Mouse (Mus musculus) kidney, embryonic 14.5 days (tissue): Measurements from ENCODE around the gene Sell. TPM values are rescaled to one million over a fixed set of nuclear protein-coding genes. Genes with fewer than 3 reads are reported as not detected.

Experiments
- ATAC-seq: fragments of 200-750 bp; cut with Nextera tagmentation; 2 replicates; pipeline ENCODE4 v1.8.0; 2017; ENCODE audit warnings: moderate number of reproducible peaks, mild to moderate bottlenecking, moderate TSS enrichment, moderate library complexity; ENCODE audit not compliant: low FRiP score, low TSS enrichment
- H3K27ac ChIP-seq: fragments of 300-500 bp; sonication (generic); 2 replicates; pipeline ENCODE4 v1.5.1; 2014; ENCODE audit warnings: low read depth, mild to moderate bottlenecking, low read length, moderate library complexity, mixed read lengths
- H3K27me3 ChIP-seq: fragments of 300-500 bp; sonication (generic); 2 replicates; pipeline ENCODE4 v1.6.1; 2014; ENCODE audit warnings: mild to moderate bottlenecking, low read length; ENCODE audit not compliant: control insufficient read depth, insufficient read depth
- H3K36me3 ChIP-seq: fragments of 300-500 bp; sonication (generic); 2 replicates; pipeline ENCODE4 v1.6.1; 2014; ENCODE audit warnings: low read length, mixed read lengths; ENCODE audit not compliant: control insufficient read depth, insufficient read depth
- H3K4me1 ChIP-seq: fragments of 300-500 bp; sonication (generic); 2 replicates; pipeline ENCODE4 v1.6.1; 2014; ENCODE audit warnings: low read length, mixed read lengths; ENCODE audit not compliant: control insufficient read depth, insufficient read depth
- H3K4me2 ChIP-seq: fragments of 300-500 bp; sonication (generic); replicated peaks from 2 replicates; pipeline ENCODE4 v1.6.1; 2014; ENCODE audit warnings: low read depth, mild to moderate bottlenecking, low read length
- H3K4me3 ChIP-seq: fragments of 300-500 bp; sonication (generic); 2 replicates; pipeline ENCODE4 v1.5.1; 2014; ENCODE audit warnings: mild to moderate bottlenecking, low read length
- H3K9ac ChIP-seq: fragments of 300-500 bp; sonication (generic); 2 replicates; pipeline ENCODE4 v1.6.1; 2014; ENCODE audit warnings: low read depth, mild to moderate bottlenecking, low read length, moderate library complexity
- H3K9me3 ChIP-seq: fragments of 300-500 bp; sonication (generic); 2 replicates; pipeline ENCODE4 v1.6.1; 2016; ENCODE audit warnings: low read length; ENCODE audit not compliant: control insufficient read depth
- WGBS: fragments of 180-500 bp; shearing (Covaris S2); extraction: QIAGEN DNeasy Blood & Tissue Kit; methylation state at CpG from one replicate; pipeline ENCODE4 v1.1.7; 2014; 5-methylcytosine and 5-hydroxymethylcytosine counted together
- polyA plus RNA-seq: library from polyadenylated mRNA; unstranded; fragments of >200 nt; fragmentation: Nextera tagmentation; extraction: Ambion mirVana; gene quantifications from 2 replicates; pipeline ENCODE4 v1.2.1, GENCODE M21; 2014

Gene Sell
- polyA plus RNA-seq, 1 experiment from 2014 or later: 0.45 TPM

DNA sequence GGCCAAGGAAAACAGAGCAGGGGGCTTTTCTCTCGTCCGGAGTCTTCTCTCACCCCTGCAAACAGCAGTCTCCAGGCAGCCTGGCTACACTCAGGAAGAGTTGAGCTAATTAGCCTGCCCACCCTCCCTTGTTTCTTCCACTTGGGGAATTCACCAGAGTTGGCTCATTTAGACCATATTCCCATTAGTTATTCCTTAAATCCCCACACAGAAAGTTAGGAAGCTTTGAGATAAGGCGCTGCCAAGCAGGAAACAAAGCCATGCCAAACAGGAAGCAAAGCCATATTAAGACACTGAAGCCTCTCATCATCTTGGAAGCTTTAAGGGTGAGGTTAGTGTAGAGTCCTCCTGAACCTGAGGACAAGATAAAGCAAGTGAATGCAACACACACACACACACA is 18.2 kb upstream of the Sell start:
- 49% methylated on average over 3 of the region's 3 CpGs for whole genome bisulfite sequencing
- ATAC-seq: no peak
- no peaks in the 10 kb centered on the region for H3K4me1 ChIP-seq

DNA sequence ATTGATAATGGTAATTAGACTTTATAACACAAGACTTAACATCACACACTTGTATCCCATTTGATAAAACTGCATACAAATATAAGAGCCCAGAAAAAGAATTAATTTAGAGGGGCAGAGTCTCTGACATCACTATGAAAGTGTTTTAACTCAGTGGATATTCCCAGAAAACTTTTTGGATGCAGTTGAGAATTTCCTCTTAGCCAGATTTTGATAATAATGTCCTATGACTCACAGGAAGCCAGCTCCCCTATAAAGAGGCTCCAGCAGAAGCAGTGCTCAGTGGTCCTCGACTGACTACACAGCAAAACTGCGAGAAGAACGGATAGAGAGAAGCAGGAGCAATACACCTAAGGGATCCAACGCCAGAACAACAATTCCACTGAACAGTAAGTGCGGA is 13.8 kb upstream of the Sell start, which contains the start of gene Sele:
Gene Sele (plus strand): TSS at position 301 of the 400 bp plus-strand sequence.
- no peaks in the 10 kb centered on the region for H3K36me3 ChIP-seq
- 67% methylated on average over 5 of the region's 5 CpGs for WGBS
- H3K4me2 ChIP-seq: no peak within 1 kb of the TSS
- no peak within 1 kb of the TSS for H3K27ac ChIP-seq
- ATAC-seq: no peak
- H3K27me3 ChIP-seq: no peaks in the 10 kb centered on the region
- H3K4me1 ChIP-seq: no peaks in the 10 kb centered on the region
- no peak within 1 kb of the TSS for H3K9ac ChIP-seq
- H3K9me3 ChIP-seq: no peaks in the 10 kb centered on the region
- H3K4me3 ChIP-seq: no peak within 1 kb of the TSS

More for the DNA sequence above, 18.2 kb upstream of the Sell start:
- Histone ChIP-seq H3K4me2 (no peak overlapping the region), H3K36me3 (no peaks in the 10 kb centered on the region), H3K9ac (no peak overlapping the region), H3K27me3 (no peaks in the 10 kb centered on the region), H3K4me3 (no peak overlapping the region), H3K9me3 (no peaks in the 10 kb centered on the region), H3K27ac (no peak overlapping the region)

DNA sequence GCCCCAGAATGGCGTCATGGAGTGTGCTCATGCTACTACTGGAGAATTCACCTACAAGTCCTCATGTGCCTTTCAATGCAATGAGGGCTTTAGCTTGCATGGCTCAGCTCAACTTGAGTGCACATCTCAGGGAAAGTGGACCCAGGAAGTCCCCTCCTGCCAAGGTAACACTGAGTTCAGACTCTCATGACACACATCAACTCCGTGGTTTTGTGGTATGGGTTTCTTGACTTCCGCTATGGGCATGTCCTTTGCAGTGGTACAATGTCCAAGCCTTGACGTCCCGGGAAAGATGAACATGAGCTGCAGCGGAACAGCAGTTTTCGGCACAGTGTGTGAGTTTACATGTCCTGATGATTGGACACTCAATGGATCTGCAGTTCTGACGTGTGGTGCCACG is 8.2 kb upstream of the Sell start:
- 96% methylated on average over 9 of the region's 9 CpGs for WGBS
- no peak for ATAC-seq

DNA sequence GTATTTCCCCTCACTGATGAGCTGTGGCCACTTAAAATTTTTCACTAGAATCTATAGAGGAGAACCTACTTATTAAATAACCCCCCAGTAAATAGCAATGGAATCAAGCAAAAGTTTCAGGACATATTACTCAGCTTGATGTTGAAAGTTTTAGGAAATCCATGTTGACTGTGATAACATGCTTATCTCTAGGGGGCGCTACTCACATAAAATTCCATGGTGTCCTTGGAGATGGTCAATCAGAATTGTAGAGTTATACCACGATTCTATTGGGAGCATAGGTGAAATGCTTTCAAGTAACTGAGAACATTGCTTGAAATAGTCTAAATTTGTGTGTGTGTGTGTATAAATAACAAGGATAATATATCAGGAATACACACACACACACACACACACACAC is 7.0 kb upstream of the Sell start:
- H3K4me1 ChIP-seq: no peaks in the 10 kb centered on the region
- H3K4me3 ChIP-seq: no peak overlapping the region
- WGBS: 54% methylated on average over 2 of the region's 2 CpGs

More for the DNA sequence above, 8.2 kb upstream of the Sell start:
- Histone ChIP-seq H3K4me2 (no peak overlapping the region), H3K9ac (no peak overlapping the region), H3K27ac (no peak overlapping the region), H3K27me3 (no peaks in the 10 kb centered on the region), H3K36me3 (no peaks in the 10 kb centered on the region), H3K9me3 (no peaks in the 10 kb centered on the region), H3K4me3 (no peak overlapping the region), H3K4me1 (no peaks in the 10 kb centered on the region)

DNA sequence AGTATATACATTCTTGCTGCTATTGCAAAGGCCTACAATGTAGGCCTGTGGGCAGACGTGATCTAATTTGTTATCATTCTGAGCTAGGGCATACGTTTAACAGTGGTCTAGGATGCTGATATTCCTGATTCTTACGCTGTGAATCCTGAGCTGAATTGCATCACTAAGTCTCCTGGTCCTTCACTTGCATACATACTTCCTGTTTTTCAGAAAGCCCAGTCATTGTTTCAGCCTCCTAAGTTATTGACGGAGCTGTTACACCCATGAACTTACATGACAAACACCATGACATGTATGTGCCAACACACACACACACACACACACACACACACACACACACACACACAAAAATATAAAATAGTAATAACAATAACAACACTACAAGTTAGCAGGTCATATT is 1.7 kb upstream of the Sell start:
- Histone ChIP-seq H3K36me3 (no peaks in the 10 kb centered on the region), H3K27ac (no peak overlapping the region), H3K4me2 (no peak overlapping the region), H3K4me1 (no peaks in the 10 kb centered on the region), H3K4me3 (no peak overlapping the region), H3K9ac (no peak overlapping the region), H3K9me3 (no peaks in the 10 kb centered on the region), H3K27me3 (no peaks in the 10 kb centered on the region)
- WGBS: 87% methylated on average over 4 of the region's 4 CpGs
- ATAC-seq: no peak

More for the DNA sequence above, 7.0 kb upstream of the Sell start:
- Histone ChIP-seq H3K27me3 (no peaks in the 10 kb centered on the region), H3K9ac (no peak overlapping the region), H3K4me2 (no peak overlapping the region), H3K9me3 (no peaks in the 10 kb centered on the region), H3K27ac (no peak overlapping the region), H3K36me3 (no peaks in the 10 kb centered on the region)
- ATAC-seq: no peak

DNA sequence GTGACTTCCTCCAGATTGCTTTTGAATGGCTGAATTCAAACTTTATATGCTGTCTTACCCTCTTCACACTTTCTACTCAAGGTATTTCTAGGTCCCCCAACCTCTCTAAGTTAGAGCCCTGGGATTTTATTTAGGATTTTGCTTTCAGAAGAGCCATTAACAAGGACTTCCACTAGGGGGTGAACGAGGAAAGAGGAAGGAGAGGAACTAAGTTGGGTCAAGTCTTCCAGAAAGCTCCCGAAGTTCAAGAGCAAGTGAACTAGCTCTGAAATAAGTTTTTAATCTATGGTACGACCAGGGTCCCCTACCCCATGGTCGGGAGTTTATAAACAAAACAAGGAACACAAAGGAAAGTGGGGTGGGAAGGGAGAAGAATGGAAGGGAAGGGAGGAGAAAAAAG is 504 bp upstream of the Sell start:
- no peaks in the 10 kb centered on the region for H3K9me3 ChIP-seq
- WGBS: 38% methylated on average over 4 of the region's 4 CpGs
- no peaks in the 10 kb centered on the region for H3K27me3 ChIP-seq

DNA sequence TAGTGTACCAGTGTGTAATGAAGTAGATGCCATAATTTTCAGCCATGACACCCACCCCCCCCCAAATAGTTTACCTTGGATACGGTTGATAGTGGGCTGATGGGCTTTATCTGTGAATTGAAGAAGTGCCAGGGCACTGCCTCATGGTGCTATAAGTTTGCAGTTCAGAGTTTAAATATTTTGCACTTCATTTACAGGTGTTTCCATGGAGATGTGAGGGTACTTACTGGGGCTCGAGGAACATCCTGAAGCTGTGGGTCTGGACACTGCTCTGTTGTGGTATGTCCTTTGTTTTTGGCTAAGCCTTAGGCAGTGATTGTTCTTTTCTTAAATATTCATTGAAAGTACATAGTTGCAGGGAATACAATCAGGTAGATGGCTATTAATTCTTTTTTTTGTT is 1.1 kb downstream of the Sell start:
- Histone ChIP-seq H3K36me3 (no peaks in the 10 kb centered on the region), H3K4me1 (no peaks in the 10 kb centered on the region), H3K9me3 (no peaks in the 10 kb centered on the region), H3K9ac (no peak overlapping the region), H3K27me3 (no peaks in the 10 kb centered on the region), H3K27ac (no peak overlapping the region), H3K4me3 (no peak overlapping the region), H3K4me2 (no peak overlapping the region)
- ATAC-seq: no peak
- 63% methylated on average over 2 of the region's 2 CpGs for WGBS

More for the DNA sequence above, 504 bp upstream of the Sell start:
- Histone ChIP-seq H3K4me3 (no peak overlapping the region), H3K9ac (no peak overlapping the region), H3K4me1 (no peaks in the 10 kb centered on the region), H3K4me2 (no peak overlapping the region), H3K36me3 (no peaks in the 10 kb centered on the region), H3K27ac (no peak overlapping the region)
- no peak for ATAC-seq

DNA sequence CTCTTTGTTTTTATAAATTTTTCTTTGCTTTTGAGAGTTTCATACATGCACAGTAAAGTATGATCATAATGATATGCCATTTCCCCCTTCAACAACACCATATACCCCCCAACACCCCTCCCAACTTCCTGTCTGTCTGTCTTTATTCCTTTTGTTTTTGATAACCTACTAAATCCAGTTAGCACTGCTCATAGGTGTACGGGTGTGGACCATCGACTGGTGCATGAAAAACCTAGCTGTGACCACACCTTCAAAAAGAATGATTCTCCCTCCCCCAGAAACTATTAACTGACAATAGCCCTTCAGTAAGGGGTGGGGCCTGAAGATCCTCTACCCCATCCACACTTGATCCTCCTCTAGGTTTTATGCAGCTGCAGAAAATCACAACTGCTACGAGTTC is 2.0 kb downstream of the Sell start:
- Histone ChIP-seq H3K27me3 (no peaks in the 10 kb centered on the region), H3K4me3 (no peak overlapping the region), H3K27ac (no peak overlapping the region), H3K4me2 (no peak overlapping the region), H3K4me1 (no peaks in the 10 kb centered on the region), H3K9me3 (no peaks in the 10 kb centered on the region), H3K9ac (no peak overlapping the region), H3K36me3 (no peaks in the 10 kb centered on the region)
- WGBS: 44% methylated on average over 3 of the region's 3 CpGs
- ATAC-seq: no peak

DNA sequence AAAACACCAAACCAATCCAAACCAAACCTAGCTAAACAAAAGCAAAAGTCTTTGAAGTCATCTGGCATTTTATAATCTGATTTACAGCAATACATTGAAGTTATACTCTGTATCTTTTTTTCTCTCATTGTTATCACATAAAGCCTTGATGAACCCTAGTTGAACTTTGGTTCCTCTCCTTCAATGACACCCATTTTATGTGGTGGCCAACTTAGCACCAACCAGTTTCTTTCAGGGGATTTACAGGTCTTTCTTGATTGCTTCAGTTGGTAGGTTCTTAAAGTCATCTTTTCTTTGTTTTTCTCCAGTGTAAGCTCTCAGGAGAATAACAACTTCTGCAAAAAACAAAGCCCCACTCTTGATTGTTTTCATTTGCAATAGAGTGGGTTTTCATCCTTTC is 7.5 kb downstream of the Sell start:
- no peaks in the 10 kb centered on the region for H3K27me3 ChIP-seq
- no peak overlapping the region for H3K4me2 ChIP-seq
- no peak overlapping the region for H3K9ac ChIP-seq
- no peak overlapping the region for H3K27ac ChIP-seq
- no peak overlapping the region for H3K4me3 ChIP-seq
- ATAC-seq: no peak
- H3K4me1 ChIP-seq: no peaks in the 10 kb centered on the region
- H3K36me3 ChIP-seq: no peaks in the 10 kb centered on the region
- no peaks in the 10 kb centered on the region for H3K9me3 ChIP-seq

DNA sequence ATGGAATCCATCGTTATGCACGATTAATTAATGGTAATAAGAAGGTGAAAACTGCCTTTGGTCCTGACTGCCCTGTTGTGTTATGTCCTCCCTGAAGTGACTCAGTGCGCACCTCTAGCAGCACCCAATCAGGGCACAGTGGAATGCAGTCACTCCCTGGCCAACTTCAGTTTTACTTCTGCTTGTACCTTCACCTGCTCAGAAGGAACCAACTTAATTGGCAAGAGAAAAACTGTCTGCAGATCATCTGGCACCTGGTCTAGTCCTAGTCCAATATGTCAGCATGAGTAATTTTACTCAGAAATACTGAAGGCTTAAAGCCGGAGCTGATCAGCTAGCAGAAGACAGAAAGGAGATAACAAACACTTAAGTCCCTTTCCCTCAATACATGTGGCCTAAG is 8.7 kb downstream of the Sell start:
- Histone ChIP-seq H3K9ac (no peak overlapping the region), H3K9me3 (no peaks in the 10 kb centered on the region), H3K36me3 (no peaks in the 10 kb centered on the region), H3K4me2 (no peak overlapping the region), H3K27ac (no peak overlapping the region), H3K4me1 (no peaks in the 10 kb centered on the region), H3K4me3 (no peak overlapping the region), H3K27me3 (no peaks in the 10 kb centered on the region)
- ATAC-seq: no peak
- WGBS: 87% methylated on average over 4 of the region's 4 CpGs
